Mouse (Mus musculus) liver, adult 2 months (tissue): ENCODE measurements at regions not wholly inside any gene's neighbourhood (a gene's known extent, or its start where the extent isn't known, plus 50 kb on each side); places are given as distances from the start of the nearest gene placed in this dataset.

ENCODE experiments used
- CTCF ChIP-seq: fragments of 200-500 bp; IDR thresholded peaks from 2 replicates; pipeline ENCODE4 v1.5.1; 2011; ENCODE audit warnings: low read depth, low read length, control low read depth
- POLR2A ChIP-seq: fragments of 200-500 bp; IDR thresholded peaks from 2 replicates; pipeline ENCODE4 v1.6.1; 2011; ENCODE audit warnings: low read length, control low read depth; ENCODE audit not compliant: insufficient read depth; ENCODE audit errors: extremely low read depth

DNA sequence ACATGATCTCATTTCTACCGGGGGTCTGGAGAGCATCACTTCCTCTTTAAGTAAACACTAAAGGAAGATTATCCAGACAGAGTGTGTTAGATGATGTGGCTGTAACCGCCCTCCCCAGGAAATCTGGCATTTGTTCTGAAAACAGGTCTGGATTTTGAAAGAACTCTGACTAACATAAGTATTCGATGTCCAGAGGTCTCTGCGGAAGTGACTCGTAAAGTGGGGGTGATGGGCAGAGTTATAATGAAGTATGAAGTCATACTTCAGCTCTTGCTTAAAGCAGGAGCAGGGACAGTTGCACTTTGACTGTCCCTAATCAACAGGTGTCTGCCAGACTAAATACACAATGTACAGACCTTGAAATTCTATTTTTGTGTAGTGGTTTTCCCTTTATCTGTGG is 87.1 kb downstream of the Setd4 start:
- TF ChIP-seq POLR2A (no peak), CTCF (no peak)
